Mouse (Mus musculus): ENCODE data around the gene Colec11. TPM values are rescaled to one million over a fixed set of nuclear protein-coding genes. Genes with fewer than 3 reads are reported as not detected.

Colec11 gene
- polyA plus RNA-seq, 1 experiment from 2014 or later, result 0.44 TPM

DNA sequence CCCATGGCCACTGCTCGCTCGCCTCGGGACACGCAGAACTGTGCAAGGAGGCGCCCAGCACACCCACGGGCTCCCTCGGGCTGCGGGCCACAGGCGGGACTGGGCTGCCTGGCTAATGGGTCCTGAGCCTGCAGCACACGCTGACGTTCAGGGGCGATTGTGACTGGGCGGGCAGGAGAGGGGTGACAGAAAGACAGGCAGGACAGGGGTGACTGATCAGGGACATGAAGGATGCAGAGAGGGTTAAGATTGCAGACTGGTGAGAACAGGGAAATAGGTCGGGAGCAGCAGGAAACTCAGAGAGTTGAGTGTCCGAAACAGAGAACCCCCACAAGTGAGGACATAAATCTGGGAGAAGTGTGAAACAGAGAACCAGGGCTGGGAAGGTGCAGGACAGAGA, 70.9 kb downstream of the Colec11 start, which contains the start of gene Dcdc2c:
Dcdc2c (minus strand) TSS at position 101 of the 400 bp plus-strand sequence.
- no peak within 1 kb of the TSS for H3K27ac ChIP-seq
- H3K4me2 ChIP-seq (replicated peaks), result peak within 1 kb of the TSS; percentile 22
- H3K4me3 ChIP-seq, result no peak within 1 kb of the TSS

DNA sequence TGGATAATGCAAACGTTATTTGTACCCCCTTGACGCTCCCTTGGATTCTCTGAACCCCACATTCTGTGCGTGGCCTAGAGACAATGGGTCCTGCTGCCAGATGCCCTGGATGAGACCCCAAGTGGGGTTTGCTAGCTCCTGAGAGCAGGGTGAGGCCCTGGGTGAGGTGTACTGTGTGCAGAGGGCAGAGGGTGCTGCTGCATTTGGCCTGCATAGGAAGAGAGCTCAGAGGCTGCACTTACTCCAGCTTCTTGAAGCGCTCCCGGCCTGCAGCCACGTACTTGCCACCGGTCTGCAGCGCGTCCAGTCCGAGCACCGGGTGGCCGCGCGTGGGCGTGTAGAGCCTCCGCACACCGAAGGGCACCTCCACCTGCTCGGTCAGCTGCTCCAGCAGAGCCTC, 71.4 kb downstream of the Colec11 start:
- Histone ChIP-seq H3K27ac (no peak overlapping the region), H3K4me1 (no peaks in the 10 kb centered on the region), H3K4me3 (no peak overlapping the region), H3K36me3 (no peaks in the 10 kb centered on the region), H3K9ac (no peak overlapping the region), H3K4me2 (replicated peaks) (peak overlapping the region; percentile 22; the same call in 1 of the 2 replicates), H3K9me3 (no peaks in the 10 kb centered on the region), H3K27me3 (replicated peaks) (no peaks in the 10 kb centered on the region)
- no peak for ATAC-seq (ENCODE audit: low FRiP score, low read depth)
- WGBS, result 69% methylated on average over 18 of the region's 18 CpGs

More for the DNA sequence above, 70.9 kb downstream of the Colec11 start, which contains the start of gene Dcdc2c:
- no peak for ATAC-seq (ENCODE audit: low FRiP score, low read depth)
- Histone ChIP-seq H3K9me3 (no peaks in the 10 kb centered on the region), H3K36me3 (no peaks in the 10 kb centered on the region), H3K9ac (no peak within 1 kb of the TSS), H3K27me3 (replicated peaks) (no peaks in the 10 kb centered on the region), H3K4me1 (no peaks in the 10 kb centered on the region)
- 76% methylated on average over 15 of the region's 15 CpGs for WGBS

DNA sequence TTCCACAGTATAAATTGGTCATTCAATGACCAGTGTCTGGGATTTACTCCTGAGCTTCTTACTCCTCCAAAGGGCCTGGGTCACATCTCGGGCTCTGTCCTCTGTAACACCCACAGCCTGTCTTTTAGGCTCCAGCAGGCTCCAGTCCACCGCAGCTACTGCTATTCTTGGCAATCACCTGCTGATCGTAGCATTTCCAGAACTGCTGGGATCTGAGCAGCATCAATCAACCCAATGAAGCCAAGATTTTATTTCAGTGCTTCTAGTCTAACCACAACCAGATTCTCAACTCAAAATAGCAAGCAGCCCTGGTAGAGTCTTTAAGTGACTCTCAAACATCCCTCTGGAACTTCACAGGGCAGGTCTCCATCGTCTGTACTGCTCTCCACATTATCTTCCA, 74.3 kb downstream of the Colec11 start:
- Histone ChIP-seq H3K27ac (no peak overlapping the region), H3K27me3 (replicated peaks) (no peaks in the 10 kb centered on the region), H3K4me3 (no peak overlapping the region), H3K4me1 (no peaks in the 10 kb centered on the region), H3K4me2 (replicated peaks) (no peak overlapping the region), H3K9me3 (no peaks in the 10 kb centered on the region), H3K36me3 (no peaks in the 10 kb centered on the region), H3K9ac (no peak overlapping the region)
- no peak for ATAC-seq (ENCODE audit: low FRiP score, low read depth)
- 69% methylated on average over 4 of the region's 4 CpGs for WGBS

Other genes starting within 250 kb of the Colec11 start
- 0.43 TPM in 1 of 2 replicates, not detected in the other for gene Dcdc2c, start 71.0 kb downstream of the Colec11 start, polyA plus RNA-seq (2016; fragmentation: Nextera tagmentation; extraction: Ambion mirVana)
- gene Allc, start 40.9 kb downstream of the Colec11 start, polyA plus RNA-seq (2016; fragmentation: Nextera tagmentation; extraction: Ambion mirVana), result not detected in 2 replicates
- gene Rps7, start 12.6 kb upstream of the Colec11 start, polyA plus RNA-seq (2016; fragmentation: Nextera tagmentation; extraction: Ambion mirVana), result 594 and 599 TPM in 2 replicates
- gene Rnaseh1, start 26.2 kb upstream of the Colec11 start, polyA plus RNA-seq (2016; fragmentation: Nextera tagmentation; extraction: Ambion mirVana), result 29.3 and 29.6 TPM in 2 replicates
- 35.1 and 36.7 TPM in 2 replicates for gene Adi1, start 51.9 kb upstream of the Colec11 start, polyA plus RNA-seq (2016; fragmentation: Nextera tagmentation; extraction: Ambion mirVana)
- 41.0 and 42.4 TPM in 2 replicates for gene Trappc12, start 127.1 kb upstream of the Colec11 start, polyA plus RNA-seq (2016; fragmentation: Nextera tagmentation; extraction: Ambion mirVana)
- 54.6 and 57.4 TPM in 2 replicates for gene Eipr1, start 128.4 kb upstream of the Colec11 start, polyA plus RNA-seq (2016; fragmentation: Nextera tagmentation; extraction: Ambion mirVana)